Mouse (Mus musculus) monocyte, adult 5-6 weeks (primary cell): ENCODE data around the gene Gpatch2. TPM values are rescaled to one million over a fixed set of nuclear protein-coding genes. Genes with fewer than 3 reads are reported as not detected.

Experiments
- ATAC-seq: fragments of 153-309, 156-312 bp; replicated peaks from 2 replicates; pipeline ENCODE4 v1.8.0; 2017; ENCODE audit warnings: mild to moderate bottlenecking; ENCODE audit not compliant: low TSS enrichment, insufficient number of reproducible peaks, severe bottlenecking, poor library complexity, low FRiP score
- total RNA-seq: library from RNA; stranded (forward); fragments of 200-1000, 200-491, 200-594 nt; gene quantifications from 3 replicates; pipeline ENCODE4 v1.2.3, GENCODE M21; 2017

Gpatch2 gene
- total RNA-seq, 1 experiment from 2014 or later, result 29.7 TPM

GRCm38 (mm10) chr1:187238061-187238460 is 22.8 kb downstream of the Gpatch2 start:
- ATAC-seq, result no peak

GRCm38 (mm10) chr1:187240304-187240703 is 25.0 kb downstream of the Gpatch2 start:
- ATAC-seq, result no peak

DNA sequence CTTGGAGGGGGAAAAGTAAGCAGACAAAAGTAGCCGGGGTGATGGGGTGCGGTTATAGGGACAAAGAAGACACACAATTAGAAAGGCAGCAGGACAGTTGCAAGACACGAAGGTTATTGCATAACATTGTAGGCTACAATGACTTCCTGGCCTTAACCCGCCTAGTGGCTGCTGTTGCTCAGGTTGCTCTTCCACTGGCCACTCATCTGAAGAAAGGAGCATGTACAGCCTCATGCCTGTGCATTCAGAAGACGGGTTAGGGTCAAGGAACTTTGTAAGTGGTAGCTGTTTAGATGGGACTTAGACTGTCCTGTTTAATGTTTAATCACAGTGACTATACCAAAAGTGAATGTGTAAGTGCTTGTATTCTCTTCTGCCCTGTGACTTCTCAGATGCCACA is 26.0 kb downstream of the Gpatch2 start:
- no peak for ATAC-seq

GRCm38 (mm10) chr1:187244734-187245133 is 29.4 kb downstream of the Gpatch2 start:
- no peak for ATAC-seq

GRCm38 (mm10) chr1:187250741-187251262 is 35.5 kb downstream of the Gpatch2 start:
- ATAC-seq, result no peak

DNA sequence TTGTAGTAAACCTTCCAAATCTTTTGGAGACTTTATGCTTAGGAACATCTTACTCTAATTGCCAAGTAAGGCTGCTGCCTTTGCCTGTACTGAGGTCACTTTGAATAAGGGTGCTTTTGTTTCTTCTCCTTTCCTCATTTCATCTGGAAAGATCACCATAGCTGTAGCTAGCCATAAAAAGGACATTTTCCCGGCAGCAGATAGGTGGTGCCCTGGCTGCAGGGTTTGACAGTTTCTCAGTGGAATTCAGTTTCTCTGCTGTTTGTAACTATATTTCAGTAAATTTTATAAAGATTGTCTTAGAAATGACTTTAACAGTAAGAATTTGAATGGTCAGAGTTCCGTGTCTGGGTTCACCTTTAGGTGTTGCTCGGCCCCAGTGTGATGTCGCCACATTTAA is 43.4 kb downstream of the Gpatch2 start:
- no peak for ATAC-seq

- ATAC-seq, result no peak
Observed at GRCm38 (mm10) chr1:187267601-187268000, 52.3 kb downstream of the Gpatch2 start.

GRCm38 (mm10) chr1:187270318-187271247 is 55.3 kb downstream of the Gpatch2 start:
- ATAC-seq, result no peak

DNA sequence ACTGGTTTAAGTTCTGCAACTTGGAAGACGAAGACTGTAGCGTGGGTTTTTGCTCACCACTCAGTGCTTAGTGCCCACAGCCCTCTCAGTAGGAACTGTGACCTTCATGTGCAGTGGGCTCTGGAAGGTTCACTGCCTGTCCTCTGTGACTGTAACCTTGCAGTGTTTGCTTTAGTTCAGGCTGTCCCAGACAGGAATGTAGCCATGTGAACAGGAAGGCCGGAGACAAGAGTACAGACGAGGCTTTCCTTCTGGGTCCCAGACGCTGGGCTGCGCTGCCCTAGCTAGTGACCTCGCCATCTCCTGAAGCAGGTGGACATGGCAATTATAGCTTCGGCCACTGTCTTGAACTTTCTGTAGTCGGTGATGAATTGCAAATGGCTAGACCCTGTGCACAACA is 62.0 kb downstream of the Gpatch2 start:
- no peak for ATAC-seq

DNA sequence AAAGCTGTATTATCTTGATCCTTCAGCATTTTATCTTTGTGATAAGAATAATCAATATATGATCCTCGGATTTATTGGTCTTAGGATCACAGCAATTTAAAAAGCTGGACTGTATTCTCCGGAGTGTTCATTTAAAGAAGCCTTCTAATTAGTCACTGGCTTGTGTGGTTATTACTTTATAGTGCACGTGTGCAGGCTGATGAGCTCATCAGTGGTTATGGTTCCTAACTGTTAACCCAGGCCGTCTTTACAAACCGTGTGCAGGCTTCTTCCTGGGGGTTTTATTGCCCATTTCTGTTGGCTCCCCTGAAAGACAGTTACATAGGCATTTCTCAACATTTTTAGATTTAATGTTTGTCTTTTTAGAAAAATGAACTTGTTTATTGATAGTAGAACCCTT is 63.2 kb downstream of the Gpatch2 start:
- ATAC-seq, result no peak

- ATAC-seq, result no peak
Observed at GRCm38 (mm10) chr1:187279776-187280175, 64.5 kb downstream of the Gpatch2 start.

DNA sequence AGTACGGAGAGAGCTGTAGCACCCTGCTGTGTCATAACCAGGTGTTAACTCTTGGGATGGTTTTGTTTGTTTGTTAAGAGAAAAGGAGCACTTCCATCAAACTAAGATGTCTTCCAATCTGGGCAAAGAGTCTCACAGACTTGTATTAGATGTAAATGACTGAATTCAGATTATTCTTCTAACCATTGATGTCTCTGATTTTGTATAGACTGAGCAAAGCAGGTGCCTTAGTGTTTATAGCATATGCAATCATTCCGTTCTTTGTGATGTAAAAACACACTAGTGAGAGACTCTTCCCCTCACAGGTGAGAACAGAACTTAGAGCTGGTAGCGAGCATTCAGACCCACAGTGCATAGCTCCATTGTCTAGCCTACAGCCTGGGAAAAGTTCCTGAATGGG is 67.0 kb downstream of the Gpatch2 start:
- ATAC-seq, result no peak

DNA sequence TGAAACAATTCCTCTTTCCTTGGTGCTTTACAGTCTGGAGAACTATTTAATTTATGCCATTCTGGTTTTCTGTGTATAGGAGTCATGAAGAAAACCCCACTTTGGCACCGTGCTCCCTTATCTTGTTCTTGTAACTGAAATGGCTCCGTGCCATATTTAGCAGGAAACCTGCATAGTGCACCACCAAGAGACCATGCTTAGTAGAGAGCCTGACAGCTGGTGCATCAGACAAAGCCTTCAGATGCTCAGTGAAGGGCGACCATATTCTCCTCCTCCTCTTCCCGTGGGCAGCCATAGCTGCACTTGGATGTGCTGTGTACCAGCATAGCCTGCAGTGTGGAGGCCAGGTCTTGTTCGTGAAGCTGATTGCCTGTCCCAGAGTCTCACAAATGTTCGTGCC is 67.5 kb downstream of the Gpatch2 start:
- no peak for ATAC-seq

DNA sequence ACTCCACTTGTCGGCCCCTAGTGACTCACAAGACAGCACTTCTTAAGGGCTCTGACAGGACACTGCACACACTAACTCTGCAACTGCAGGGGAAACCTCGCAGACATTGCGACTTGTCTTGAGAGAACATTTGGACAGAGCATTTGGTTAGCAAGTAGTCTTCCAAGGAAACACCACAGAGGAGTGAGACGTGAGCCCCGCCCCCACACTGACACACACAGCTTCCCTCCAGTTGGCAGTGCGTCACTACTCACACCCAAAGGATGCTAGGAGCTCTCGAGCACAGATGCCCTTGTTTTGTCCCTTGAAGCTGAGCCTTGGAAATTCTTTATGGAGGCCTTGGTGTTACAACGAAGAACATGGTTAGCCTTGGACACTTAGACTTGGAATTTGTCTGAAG is 70.4 kb downstream of the Gpatch2 start:
- no peak for ATAC-seq

DNA sequence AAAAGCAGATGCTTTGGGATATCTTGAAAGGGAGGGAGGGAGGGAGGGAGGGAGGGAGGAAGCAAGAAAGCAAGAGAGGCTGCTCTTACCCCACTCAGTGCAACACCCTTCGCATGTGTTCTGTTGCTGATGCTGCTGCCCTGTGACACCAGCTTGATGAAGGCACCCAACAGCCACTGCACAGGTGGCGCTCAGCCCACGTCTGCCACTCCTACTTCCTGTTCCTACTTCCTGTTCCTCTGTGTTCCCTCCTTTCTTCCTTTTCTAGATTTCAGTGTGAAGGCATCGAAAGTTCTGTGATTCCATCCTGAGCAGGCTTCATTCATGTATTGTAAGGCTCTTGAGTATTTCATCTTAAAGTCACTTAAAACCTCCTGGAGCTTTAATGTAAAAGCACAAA is 71.1 kb downstream of the Gpatch2 start:
- ATAC-seq, result no peak

DNA sequence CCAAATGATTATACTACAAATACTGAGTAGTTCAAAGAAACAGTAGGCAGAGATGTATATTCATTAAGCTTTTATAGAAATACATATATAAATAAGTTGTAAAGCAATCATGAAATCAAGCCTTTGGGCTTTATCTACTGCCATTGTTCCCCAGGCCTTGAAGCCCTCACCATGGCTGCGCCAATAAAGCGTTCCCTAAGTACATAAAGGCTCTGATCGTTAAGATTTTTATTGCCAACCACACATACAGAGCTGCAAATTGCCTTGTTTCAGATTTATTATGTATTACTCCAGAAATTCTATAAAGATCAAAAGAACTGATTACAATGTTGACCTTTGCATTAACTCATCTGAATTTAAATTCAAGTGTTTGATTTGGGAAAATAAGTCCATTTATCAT is 71.6 kb downstream of the Gpatch2 start:
- ATAC-seq, result no peak

- ATAC-seq, result no peak
Observed at GRCm38 (mm10) chr1:187290186-187290585, 74.9 kb downstream of the Gpatch2 start.

DNA sequence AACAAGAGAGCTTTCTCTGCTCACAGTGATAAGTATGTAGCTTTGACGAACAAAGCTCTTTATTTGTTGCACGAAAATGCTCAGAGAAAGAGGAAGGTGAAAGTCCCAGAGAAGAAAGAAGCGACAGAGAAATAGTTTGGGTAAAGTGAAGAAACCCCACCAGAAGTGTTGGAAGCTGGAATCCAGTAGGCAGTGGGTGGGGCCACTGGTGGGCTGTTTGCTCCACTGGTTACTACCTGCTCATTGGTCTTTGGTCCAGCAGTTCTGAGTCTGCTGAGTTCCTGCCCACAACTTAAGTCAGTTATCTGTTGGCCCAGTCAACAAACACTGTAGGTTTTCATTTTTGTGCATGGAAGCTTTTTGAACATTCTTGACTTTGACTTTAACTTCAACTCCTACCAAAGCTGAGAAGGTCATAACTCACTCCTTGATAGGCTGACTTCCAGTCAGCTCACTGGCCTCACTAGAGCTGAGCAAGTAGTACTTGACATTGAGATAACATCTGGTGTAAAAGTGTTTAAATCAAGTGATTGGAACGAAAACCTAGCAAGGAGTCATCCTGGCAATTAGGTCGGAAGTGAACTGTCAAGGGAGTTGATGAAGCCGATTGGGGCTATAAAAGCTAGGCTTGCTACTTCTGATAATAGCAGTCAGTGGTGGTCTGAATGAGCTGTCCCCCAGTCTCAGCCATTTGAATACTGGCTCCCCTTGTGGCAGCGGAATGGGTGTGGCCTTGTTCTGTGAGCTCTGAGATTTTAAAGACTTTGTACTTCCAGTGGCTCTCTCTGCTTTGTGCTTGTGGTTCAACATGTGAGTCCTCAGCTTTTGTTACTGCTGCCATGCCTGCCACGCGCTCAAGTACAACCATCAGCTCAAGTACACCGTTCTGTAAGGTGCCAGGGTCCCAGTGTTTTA is 76.4 kb downstream of the Gpatch2 start:
- no peak for ATAC-seq

DNA sequence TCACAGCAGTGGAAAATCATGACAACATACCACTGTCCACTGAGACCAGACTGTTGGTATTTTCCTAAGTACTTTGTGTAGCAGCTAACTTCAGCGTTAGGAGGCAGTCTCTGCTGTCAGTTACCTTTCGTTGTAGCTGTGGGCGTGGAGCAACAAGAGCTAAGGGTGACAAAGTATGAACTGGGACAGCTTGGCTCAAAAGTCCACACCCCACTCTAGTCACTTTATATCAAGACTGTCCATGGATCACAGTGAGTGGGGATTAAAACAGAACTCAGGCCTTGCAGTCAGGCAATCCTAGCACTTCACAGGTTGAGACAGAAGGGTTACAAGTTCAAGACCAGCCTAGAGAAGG is 77.1 kb downstream of the Gpatch2 start:
- ATAC-seq, result no peak
